In genomic region chr3:51661376-51661775, GRCm38 (mm10) we compare ENCODE assay signal across 16 mouse cellular contexts. TPM values are rescaled to one million over a fixed set of nuclear protein-coding genes. Genes with fewer than 3 reads are reported as not detected.
DNase-seq lines count a peak whose midpoint lies in the region; ATAC-seq and TF ChIP-seq lines count a peak whose summit lies in the region.
"Had no signal": no experiment of that assay in that cellular context is flagged by ENCODE, and none has a peak within 500 bp of the region (broad histone marks: within the 10 kb centered on the region; RNA-seq: fewer than 3 reads in every experiment).

No protein-coding gene starts in this region.

- H3K27ac ChIP-seq in heart, embryonic 15.5 days: no peak overlapping the region; the same call in 1 of the 2 replicates
- no peak overlapping the region for H3K27ac ChIP-seq in heart, embryonic 11.5 days (ENCODE audit: low read depth, low read length)
- 0 out of 2 replicates have a peak overlapping the region, but pooled peaks have one; percentile 1 for H3K27ac ChIP-seq in intestine, embryonic 14.5 days (ENCODE audit: low read depth)
- H3K27ac ChIP-seq in liver, postnatal 0 days (ENCODE audit: low read depth): peak overlapping the region; percentile 76
- H3K27ac ChIP-seq: embryonic facial prominence, embryonic 12.5 days had no signal

- H3K9me3 ChIP-seq in heart, embryonic 15.5 days (replicated peaks): no peaks in the 10 kb centered on the region
- no peaks in the 10 kb centered on the region for H3K9me3 ChIP-seq in heart, embryonic 11.5 days (replicated peaks; ENCODE audit: control insufficient read depth, low read length)
- no peaks in the 10 kb centered on the region for H3K9me3 ChIP-seq in intestine, embryonic 14.5 days (ENCODE audit: control insufficient read depth, low read length)
- H3K9me3 ChIP-seq in liver, postnatal 0 days (ENCODE audit: low read length): no peaks in the 10 kb centered on the region
- H3K9me3 ChIP-seq: embryonic facial prominence, embryonic 12.5 days; megakaryocyte, embryonic 14.5 days had no signal

- TF ChIP-seq EP300 in liver, postnatal 0 days (IDR thresholded peaks at IDR 0.05; ENCODE audit: low read depth): no peak

- no peak for TF ChIP-seq CTCF in liver, postnatal 0 days (IDR thresholded peaks at IDR 0.05; ENCODE audit: low read depth)

- no peaks in the 10 kb centered on the region for H3K27me3 ChIP-seq in heart, embryonic 15.5 days
- H3K27me3 ChIP-seq in heart, embryonic 11.5 days (ENCODE audit: control insufficient read depth, insufficient read depth, low read length): no peaks in the 10 kb centered on the region
- H3K27me3 ChIP-seq in intestine, embryonic 14.5 days (replicated peaks; ENCODE audit: control insufficient read depth, insufficient read depth, low read length): no peaks in the 10 kb centered on the region
- no peaks in the 10 kb centered on the region for H3K27me3 ChIP-seq in liver, postnatal 0 days (ENCODE audit: insufficient read depth, low read length)
- H3K27me3 ChIP-seq: embryonic facial prominence, embryonic 12.5 days; megakaryocyte, embryonic 14.5 days had no signal

- peaks cover 39% of the 10 kb centered on the region for H3K4me1 ChIP-seq in heart, embryonic 15.5 days (replicated peaks)
- H3K4me1 ChIP-seq in heart, embryonic 11.5 days (ENCODE audit: control insufficient read depth, insufficient read depth, low read length): peaks cover 12% of the 10 kb centered on the region
- peaks cover 11% of the 10 kb centered on the region for H3K4me1 ChIP-seq in intestine, embryonic 14.5 days (replicated peaks; ENCODE audit: control insufficient read depth, insufficient read depth, low read length)
- H3K4me1 ChIP-seq in liver, postnatal 0 days (ENCODE audit: insufficient read depth): peaks cover 34% of the 10 kb centered on the region

- 0 out of 2 replicates have a peak overlapping the region, but pooled peaks have one; percentile 4 for H3K4me2 ChIP-seq in heart, embryonic 15.5 days
- H3K4me2 ChIP-seq in heart, embryonic 11.5 days: no peak overlapping the region
- H3K4me2 ChIP-seq in intestine, embryonic 14.5 days (ENCODE audit: low read length): 0 out of 2 replicates have a peak overlapping the region, but pooled peaks have one; percentile 13
- peak overlapping the region; percentile 60 for H3K4me2 ChIP-seq in liver, postnatal 0 days (ENCODE audit: low read depth, low read length)
- H3K4me2 ChIP-seq: embryonic facial prominence, embryonic 12.5 days had no signal

- 45% methylated on average over 5 of the region's 5 CpGs for WGBS in heart, embryonic 15.5 days
- 44% methylated on average over 5 of the region's 5 CpGs for WGBS in heart, embryonic 11.5 days (ENCODE audit: insufficient replicate concordance)
- 27% methylated on average over 5 of the region's 5 CpGs for WGBS in intestine, embryonic 14.5 days
- WGBS in liver, postnatal 0 days (ENCODE audit: insufficient replicate concordance): 19% methylated on average over 5 of the region's 5 CpGs

- no peak overlapping the region for H3K9ac ChIP-seq in heart, embryonic 15.5 days
- no peak overlapping the region for H3K9ac ChIP-seq in heart, embryonic 11.5 days (ENCODE audit: low read depth, low read length)
- no peak overlapping the region for H3K9ac ChIP-seq in intestine, embryonic 14.5 days (ENCODE audit: low read length)
- peak overlapping the region; percentile 60 for H3K9ac ChIP-seq in liver, postnatal 0 days (replicated peaks)
- H3K9ac ChIP-seq: embryonic facial prominence, embryonic 12.5 days had no signal

- ATAC-seq in heart, embryonic 15.5 days (replicated peaks; ENCODE audit: insufficient number of reproducible peaks, insufficient read depth, low FRiP score, low read depth): no peak
- no peak for ATAC-seq in heart, embryonic 11.5 days (replicated peaks; ENCODE audit: insufficient number of reproducible peaks, low FRiP score, low TSS enrichment)
- ATAC-seq in intestine, embryonic 14.5 days (replicated peaks; ENCODE audit: low FRiP score, low TSS enrichment, low read depth): no peak
- no peak for ATAC-seq in liver, postnatal 0 days
- ATAC-seq: forebrain, embryonic 16.5 days had no signal

- no peaks in the 10 kb centered on the region for H3K36me3 ChIP-seq in heart, embryonic 15.5 days
- H3K36me3 ChIP-seq in heart, embryonic 11.5 days (ENCODE audit: control insufficient read depth, insufficient read depth, low read length): no peaks in the 10 kb centered on the region
- H3K36me3 ChIP-seq in intestine, embryonic 14.5 days (ENCODE audit: control insufficient read depth, insufficient read depth, low read length): no peaks in the 10 kb centered on the region
- no peaks in the 10 kb centered on the region; the same call in 1 of the 2 replicates for H3K36me3 ChIP-seq in liver, postnatal 0 days (replicated peaks; ENCODE audit: insufficient read depth, low read length)
- H3K36me3 ChIP-seq: embryonic facial prominence, embryonic 12.5 days had no signal

- DNase-seq in CD4-positive, CD25-positive, alpha-beta regulatory T cell, adult 2 months (ENCODE audit: low read depth, low spot score): peak; percentile 22
- DNase-seq in intestine, embryonic 14.5 days (ENCODE audit: low spot score): no peak
- no peak for DNase-seq in liver, postnatal 0 days
- no peak for DNase-seq in urinary bladder, postnatal 25 days (ENCODE audit: low spot score)
- DNase-seq in ovary, postnatal 36 days (ENCODE audit: low spot score): no peak
- no peak for DNase-seq in right cerebral cortex, postnatal 4 days
- DNase-seq: cerebellum, adult 9-11 months; gastrocnemius, postnatal 36 days; kidney, adult 2 months; layer of hippocampus, adult 9-11 months; left cerebral cortex, postnatal 4 days had no signal

- no peak overlapping the region for H3K4me3 ChIP-seq in heart, embryonic 15.5 days
- no peak overlapping the region for H3K4me3 ChIP-seq in heart, embryonic 11.5 days (ENCODE audit: low read depth, low read length)
- 0 out of 2 replicates have a peak overlapping the region, but pooled peaks have one; percentile 4 for H3K4me3 ChIP-seq in intestine, embryonic 14.5 days (ENCODE audit: low read depth, low read length)
- peak overlapping the region; percentile 38 for H3K4me3 ChIP-seq in liver, postnatal 0 days (ENCODE audit: low read depth, low read length)
- H3K4me3 ChIP-seq: embryonic facial prominence, embryonic 12.5 days had no signal

RNA-seq across cellular contexts. Expression of gene Mgst2, which starts 1.2 kb away (rescaled TPM):
- polyA plus RNA-seq in heart, embryonic 15.5 days (2015; fragmentation: Nextera tagmentation; extraction: Ambion mirVana): 7.2 and 7.5 TPM in 2 replicates
- 1.6 and 2.9 TPM in 2 replicates for polyA plus RNA-seq in heart, embryonic 11.5 days (2014; fragmentation: Nextera tagmentation; extraction: Ambion mirVana)
- 13.8 and 15.5 TPM in 2 replicates for polyA plus RNA-seq in intestine, embryonic 14.5 days (2014; fragmentation: Nextera tagmentation; extraction: Ambion mirVana)
- polyA plus RNA-seq in liver, postnatal 0 days (2015; fragmentation: Nextera tagmentation; extraction: Ambion mirVana): 36.8 TPM in 2 replicates

Comparison
In these comparisons a context has a peak if more than half of its experiments do, and no peak if none do; other contexts are left out.
1. H3K27ac ChIP-seq: peak in intestine, embryonic 14.5 days (single experiment) and liver, postnatal 0 days (single experiment); none in heart, embryonic 15.5 days (single experiment) and heart, embryonic 11.5 days (single experiment).
2. H3K4me3 ChIP-seq: peak in intestine, embryonic 14.5 days (single experiment) and liver, postnatal 0 days (single experiment); none in heart, embryonic 15.5 days (single experiment) and heart, embryonic 11.5 days (single experiment).